Mouse (Mus musculus): ENCODE results near the gene Gm44805. TPM values are rescaled to one million over a fixed set of nuclear protein-coding genes. Genes with fewer than 3 reads are reported as not detected.

Gm44805 gene
- polyA plus RNA-seq, 1 experiment = not detected

GRCm38 (mm10) chr7:19668947-19669721, 12.1 kb downstream of the Gm44805 start:
- no peaks in the 10 kb centered on the region for H3K36me3 ChIP-seq (replicated peaks; ENCODE audit: low read length)
- peaks cover 36% of the 10 kb centered on the region for H3K4me1 ChIP-seq
- peaks cover 19% of the 10 kb centered on the region for H3K27me3 ChIP-seq (replicated peaks)
- TF ChIP-seq FLI1 (IDR thresholded peaks at IDR 0.05; ENCODE audit: low read length) = no peak
- TF ChIP-seq GATA1 (IDR thresholded peaks at IDR 0.05; ENCODE audit: borderline replicate concordance, low read length) = no peak
- H3K4me3 ChIP-seq (replicated peaks) = peak overlapping the region; percentile 80
- H3K9me3 ChIP-seq = no peaks in the 10 kb centered on the region

- peaks cover 11% of the 10 kb centered on the region for H3K27me3 ChIP-seq (replicated peaks)
- H3K36me3 ChIP-seq (replicated peaks; ENCODE audit: low read length) = peaks cover 6% of the 10 kb centered on the region
- peak overlapping the region; percentile 18 for H3K4me3 ChIP-seq (replicated peaks)
- H3K4me1 ChIP-seq = peaks cover 48% of the 10 kb centered on the region
- H3K9me3 ChIP-seq = no peaks in the 10 kb centered on the region
- no peak for TF ChIP-seq GATA1 (IDR thresholded peaks at IDR 0.05; ENCODE audit: borderline replicate concordance, low read length)
Observed at GRCm38 (mm10) chr7:19667434-19667833, 13.8 kb downstream of the Gm44805 start.

GRCm38 (mm10) chr7:19666750-19667149, 14.5 kb downstream of the Gm44805 start:
- Histone ChIP-seq H3K36me3 (replicated peaks; ENCODE audit: low read length) (peaks cover 13% of the 10 kb centered on the region), H3K9me3 (no peaks in the 10 kb centered on the region), H3K27me3 (replicated peaks) (peaks cover 11% of the 10 kb centered on the region), H3K4me1 (peaks cover 55% of the 10 kb centered on the region), H3K4me3 (replicated peaks) (no peak overlapping the region)
- TF ChIP-seq FLI1 (IDR thresholded peaks at IDR 0.05; ENCODE audit: low read length) = no peak
- TF ChIP-seq GATA1 (IDR thresholded peaks at IDR 0.05; ENCODE audit: borderline replicate concordance, low read length) = no peak

- H3K27me3 ChIP-seq (replicated peaks) = peaks cover 4% of the 10 kb centered on the region
- no peaks in the 10 kb centered on the region for H3K9me3 ChIP-seq
- peak within 1 kb of the TSS; percentile 98 for H3K4me3 ChIP-seq (replicated peaks)
- TF ChIP-seq FLI1 (IDR thresholded peaks at IDR 0.05; ENCODE audit: low read length) = no peak
- TF ChIP-seq GATA1 (IDR thresholded peaks at IDR 0.05; ENCODE audit: borderline replicate concordance, low read length) = no peak
- peaks cover 63% of the 10 kb centered on the region for H3K4me1 ChIP-seq
- peaks cover 27% of the 10 kb centered on the region for H3K36me3 ChIP-seq (replicated peaks; ENCODE audit: low read length)
Observed at GRCm38 (mm10) chr7:19664955-19665841, 16.0 kb downstream of the Gm44805 start, which contains the start of gene Clptm1. TSS of gene Clptm1 (minus strand) at chr7:19665033.

GRCm38 (mm10) chr7:19664455-19664954, 16.7 kb downstream of the Gm44805 start:
- no peaks in the 10 kb centered on the region for H3K9me3 ChIP-seq
- H3K27me3 ChIP-seq (replicated peaks) = no peaks in the 10 kb centered on the region
- H3K36me3 ChIP-seq (replicated peaks; ENCODE audit: low read length) = peaks cover 34% of the 10 kb centered on the region
- no peak for TF ChIP-seq GATA1 (IDR thresholded peaks at IDR 0.05; ENCODE audit: borderline replicate concordance, low read length)
- no peak for TF ChIP-seq FLI1 (IDR thresholded peaks at IDR 0.05; ENCODE audit: low read length)
- H3K4me3 ChIP-seq (replicated peaks) = peak overlapping the region; percentile 98
- H3K4me1 ChIP-seq = peaks cover 61% of the 10 kb centered on the region

- TF ChIP-seq GATA1 (IDR thresholded peaks at IDR 0.05; ENCODE audit: borderline replicate concordance, low read length) (no peak), FLI1 (IDR thresholded peaks at IDR 0.05; ENCODE audit: low read length) (no peak)
- Histone ChIP-seq H3K36me3 (replicated peaks; ENCODE audit: low read length) (peaks cover 38% of the 10 kb centered on the region), H3K27me3 (replicated peaks) (no peaks in the 10 kb centered on the region), H3K9me3 (no peaks in the 10 kb centered on the region), H3K4me3 (replicated peaks) (peak overlapping the region; percentile 98), H3K4me1 (peaks cover 56% of the 10 kb centered on the region)
Observed at GRCm38 (mm10) chr7:19663940-19664339, 17.3 kb downstream of the Gm44805 start.

- H3K4me3 ChIP-seq (replicated peaks) = no peak overlapping the region
- peaks cover 54% of the 10 kb centered on the region for H3K4me1 ChIP-seq
- TF ChIP-seq FLI1 (IDR thresholded peaks at IDR 0.05; ENCODE audit: low read length) = no peak
- TF ChIP-seq GATA1 (IDR thresholded peaks at IDR 0.05; ENCODE audit: borderline replicate concordance, low read length) = no peak
- peaks cover 94% of the 10 kb centered on the region for H3K36me3 ChIP-seq (replicated peaks; ENCODE audit: low read length)
- no peaks in the 10 kb centered on the region for H3K27me3 ChIP-seq (replicated peaks)
- no peaks in the 10 kb centered on the region for H3K9me3 ChIP-seq
Observed at GRCm38 (mm10) chr7:19652614-19653013, 28.6 kb downstream of the Gm44805 start.

- peaks cover 46% of the 10 kb centered on the region for H3K4me1 ChIP-seq
- H3K4me3 ChIP-seq (replicated peaks) = peak overlapping the region; percentile 57
- no peak for TF ChIP-seq FLI1 (IDR thresholded peaks at IDR 0.05; ENCODE audit: low read length)
- no peak for TF ChIP-seq GATA1 (IDR thresholded peaks at IDR 0.05; ENCODE audit: borderline replicate concordance, low read length)
- H3K9me3 ChIP-seq = no peaks in the 10 kb centered on the region
- no peaks in the 10 kb centered on the region for H3K27me3 ChIP-seq (replicated peaks)
- H3K36me3 ChIP-seq (replicated peaks; ENCODE audit: low read length) = peaks cover 92% of the 10 kb centered on the region
Observed at GRCm38 (mm10) chr7:19651063-19651786, 30.0 kb downstream of the Gm44805 start.

GRCm38 (mm10) chr7:19641223-19641622, 40.0 kb downstream of the Gm44805 start:
- TF ChIP-seq GATA1 (IDR thresholded peaks at IDR 0.05; ENCODE audit: borderline replicate concordance, low read length) (no peak), FLI1 (IDR thresholded peaks at IDR 0.05; ENCODE audit: low read length) (no peak)
- peaks cover 10% of the 10 kb centered on the region for H3K4me1 ChIP-seq
- H3K9me3 ChIP-seq = no peaks in the 10 kb centered on the region
- H3K27me3 ChIP-seq (replicated peaks) = no peaks in the 10 kb centered on the region
- H3K4me3 ChIP-seq (replicated peaks) = no peak overlapping the region
- H3K36me3 ChIP-seq (replicated peaks; ENCODE audit: low read length) = peaks cover 93% of the 10 kb centered on the region

Data from megakaryocyte, embryonic 14.5 days (primary cell).